Mouse (Mus musculus): ENCODE results near the gene Dnajb13. TPM values are rescaled to one million over a fixed set of nuclear protein-coding genes. Genes with fewer than 3 reads are reported as not detected.
A peak's percentile ranks its signal among the peaks of the same experiment; 100 is the strongest.

The Dnajb13 gene
- polyA plus RNA-seq, 1 experiment from 2014 or later: 1.6 TPM

DNA sequence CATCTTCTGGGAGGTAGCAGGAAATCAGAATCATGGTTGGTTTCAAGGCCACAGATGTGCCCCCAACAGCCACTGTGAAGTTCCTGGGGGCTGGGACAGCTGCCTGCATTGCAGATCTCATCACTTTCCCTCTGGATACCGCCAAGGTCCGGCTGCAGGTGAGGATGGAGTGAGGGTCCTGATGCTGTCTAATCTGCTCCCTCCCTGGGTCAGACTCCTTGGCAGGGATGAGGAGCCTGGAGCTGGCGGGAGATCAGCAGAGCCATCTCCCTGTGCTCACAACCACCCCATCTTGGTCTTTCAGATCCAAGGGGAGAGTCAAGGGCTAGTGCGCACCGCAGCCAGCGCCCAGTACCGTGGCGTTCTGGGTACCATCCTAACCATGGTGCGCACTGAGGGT lies 18.0 kb downstream of the Dnajb13 start:
- ATAC-seq (replicated peaks; ENCODE audit: low FRiP score) (no peak), DNase-seq (ENCODE audit: low spot score) (no peak)
- H3K9me3 ChIP-seq (ENCODE audit: control insufficient read depth, low read length): no peaks in the 10 kb centered on the region
- peaks cover 35% of the 10 kb centered on the region for H3K4me1 ChIP-seq (replicated peaks; ENCODE audit: control insufficient read depth, insufficient read depth, low read length)
- H3K27ac ChIP-seq (ENCODE audit: low read depth, low read length): peak overlapping the region; percentile 15; the same call in 1 of the 2 replicates
- no peaks in the 10 kb centered on the region for H3K27me3 ChIP-seq (replicated peaks; ENCODE audit: control insufficient read depth, insufficient read depth, low read length)
- 97% methylated on average over 9 of the region's 9 CpGs for WGBS
- H3K36me3 ChIP-seq (ENCODE audit: control insufficient read depth, insufficient read depth, low read length): peaks cover 40% of the 10 kb centered on the region
- H3K4me2 ChIP-seq: peak overlapping the region; percentile 90
- peak overlapping the region; percentile 80 for H3K4me3 ChIP-seq (ENCODE audit: low read depth, low read length)
- no peak overlapping the region for H3K9ac ChIP-seq (ENCODE audit: low read depth, low read length)

DNA sequence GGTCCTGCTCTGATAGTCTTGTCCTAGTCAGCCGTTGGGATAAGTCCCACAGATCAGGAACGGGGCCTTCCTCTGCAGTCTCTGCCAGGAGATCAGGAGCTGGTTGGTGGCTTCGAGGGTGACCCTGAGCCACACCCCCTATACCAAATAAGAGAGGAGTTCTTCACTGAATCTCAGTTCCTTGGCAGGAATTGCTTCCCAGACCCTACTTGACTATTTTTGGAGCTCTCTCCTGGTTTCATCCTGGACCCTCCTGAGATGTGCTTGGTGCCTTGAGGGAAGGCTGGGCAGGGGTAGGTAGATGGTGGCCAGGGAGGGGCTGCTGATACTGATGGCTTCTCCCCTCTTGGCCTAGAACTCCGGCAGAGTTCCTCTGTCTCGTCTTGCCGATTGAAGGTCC lies 18.4 kb downstream of the Dnajb13 start:
- peak overlapping the region; percentile 90 for H3K4me2 ChIP-seq
- WGBS: 81% methylated on average over 6 of the region's 6 CpGs
- no peaks in the 10 kb centered on the region for H3K27me3 ChIP-seq (replicated peaks; ENCODE audit: control insufficient read depth, insufficient read depth, low read length)
- peak overlapping the region; percentile 80; the same call in 1 of the 2 replicates for H3K9ac ChIP-seq (ENCODE audit: low read depth, low read length)
- peak overlapping the region; percentile 80 for H3K4me3 ChIP-seq (ENCODE audit: low read depth, low read length)
- ATAC-seq (replicated peaks; ENCODE audit: low FRiP score): no peak
- peaks cover 40% of the 10 kb centered on the region for H3K36me3 ChIP-seq (ENCODE audit: control insufficient read depth, insufficient read depth, low read length)
- no peaks in the 10 kb centered on the region for H3K9me3 ChIP-seq (ENCODE audit: control insufficient read depth, low read length)
- H3K27ac ChIP-seq (ENCODE audit: low read depth, low read length): peak overlapping the region; percentile 15; the same call in 1 of the 2 replicates
- no peak for DNase-seq (ENCODE audit: low spot score)
- H3K4me1 ChIP-seq (replicated peaks; ENCODE audit: control insufficient read depth, insufficient read depth, low read length): peaks cover 36% of the 10 kb centered on the region

DNA sequence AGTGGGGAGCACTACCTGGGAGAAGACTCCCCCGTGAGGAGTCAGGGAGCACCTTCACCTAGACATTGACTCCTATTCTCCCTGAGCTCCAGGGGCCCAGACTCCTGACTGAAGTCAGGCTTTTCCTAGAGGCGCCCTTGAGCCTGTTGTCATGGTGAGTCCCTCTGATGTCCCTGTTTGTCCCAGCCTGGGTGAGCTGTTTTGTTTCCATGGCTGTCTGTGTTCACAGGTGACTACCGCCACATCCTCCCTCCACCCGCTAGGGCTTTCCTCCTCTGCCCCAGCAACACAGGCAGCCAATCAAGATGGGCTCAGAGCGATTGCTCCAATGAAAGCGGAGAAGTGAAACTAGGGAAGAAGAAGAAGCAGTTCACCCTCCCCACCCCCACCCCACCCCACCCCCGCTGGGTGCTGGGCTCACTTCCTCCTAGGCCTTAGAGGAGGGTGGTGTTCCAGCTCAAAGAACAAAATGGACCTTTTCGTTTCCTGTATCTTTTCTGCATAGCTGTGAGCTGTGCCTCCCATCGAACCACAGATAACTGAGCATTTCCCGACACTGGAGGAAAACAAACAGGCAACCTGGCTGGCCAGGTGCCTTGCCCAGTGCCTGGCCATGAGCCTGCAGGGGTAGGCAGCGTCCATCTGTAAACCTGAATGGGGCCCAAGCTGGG lies 19.0 kb downstream of the Dnajb13 start:
- Histone ChIP-seq H3K9ac (ENCODE audit: low read depth, low read length) (peak overlapping the region; percentile 80), H3K4me2 (peak overlapping the region; percentile 90), H3K4me1 (replicated peaks; ENCODE audit: control insufficient read depth, insufficient read depth, low read length) (peaks cover 36% of the 10 kb centered on the region), H3K36me3 (ENCODE audit: control insufficient read depth, insufficient read depth, low read length) (peaks cover 40% of the 10 kb centered on the region), H3K27ac (ENCODE audit: low read depth, low read length) (peak overlapping the region; percentile 83), H3K27me3 (replicated peaks; ENCODE audit: control insufficient read depth, insufficient read depth, low read length) (no peaks in the 10 kb centered on the region), H3K4me3 (ENCODE audit: low read depth, low read length) (peak overlapping the region; percentile 80), H3K9me3 (ENCODE audit: control insufficient read depth, low read length) (no peaks in the 10 kb centered on the region)
- 28% methylated on average over 11 of the region's 11 CpGs for WGBS
- no peak for DNase-seq (ENCODE audit: low spot score)
- ATAC-seq (replicated peaks; ENCODE audit: low FRiP score): peak; percentile 37; the same call in 1 of the 2 replicates

DNA sequence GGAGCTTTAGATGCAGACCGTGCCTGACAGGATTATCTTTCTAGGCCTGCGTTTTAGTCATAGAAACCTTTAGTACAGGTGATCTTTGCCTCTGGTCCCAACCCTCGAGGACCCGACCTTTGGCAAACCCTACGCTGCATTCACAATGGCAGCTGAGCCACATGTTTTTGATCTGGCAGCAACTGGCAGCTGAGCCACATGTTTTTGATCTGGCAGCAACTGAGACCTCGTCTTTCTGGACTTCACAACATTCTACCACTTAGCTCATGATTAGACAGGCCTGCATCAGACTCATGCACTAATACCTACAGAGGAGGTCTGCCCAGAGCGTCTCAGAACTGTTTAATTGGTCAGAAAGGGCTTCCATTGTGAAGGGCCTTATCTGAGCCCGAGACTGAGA lies 19.7 kb downstream of the Dnajb13 start:
- WGBS: 34% methylated on average over 8 of the region's 8 CpGs
- H3K27ac ChIP-seq (ENCODE audit: low read depth, low read length): peak overlapping the region; percentile 83
- H3K9me3 ChIP-seq (ENCODE audit: control insufficient read depth, low read length): no peaks in the 10 kb centered on the region
- peak overlapping the region; percentile 80 for H3K9ac ChIP-seq (ENCODE audit: low read depth, low read length)
- H3K4me1 ChIP-seq (replicated peaks; ENCODE audit: control insufficient read depth, insufficient read depth, low read length): peaks cover 32% of the 10 kb centered on the region
- H3K4me2 ChIP-seq: peak overlapping the region; percentile 90
- DNase-seq (ENCODE audit: low spot score): no peak
- no peaks in the 10 kb centered on the region for H3K27me3 ChIP-seq (replicated peaks; ENCODE audit: control insufficient read depth, insufficient read depth, low read length)
- H3K4me3 ChIP-seq (ENCODE audit: low read depth, low read length): peak overlapping the region; percentile 80
- no peak for ATAC-seq (replicated peaks; ENCODE audit: low FRiP score)
- peaks cover 40% of the 10 kb centered on the region for H3K36me3 ChIP-seq (ENCODE audit: control insufficient read depth, insufficient read depth, low read length)

DNA sequence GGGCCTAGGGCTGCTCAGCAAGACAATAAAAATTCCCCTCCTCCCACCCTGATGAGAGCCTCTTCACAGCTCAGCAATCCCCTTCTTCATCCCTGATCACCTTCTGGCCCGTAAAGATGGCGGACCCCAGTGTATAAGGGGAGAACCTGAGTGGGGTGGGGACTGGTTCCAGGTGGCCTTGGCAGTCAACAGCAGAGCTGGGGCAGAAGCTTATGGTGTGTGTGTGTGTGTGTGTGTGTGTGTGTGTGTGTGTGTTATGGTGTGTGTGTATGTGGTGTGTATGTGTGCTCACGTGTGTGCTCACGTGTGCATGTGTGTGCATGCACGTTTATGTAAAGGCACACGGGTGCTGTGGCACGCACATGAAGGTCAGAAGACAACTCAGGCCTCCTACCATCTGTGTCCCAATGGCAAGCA lies 20.3 kb downstream of the Dnajb13 start:
- DNase-seq (ENCODE audit: low spot score) (no peak), ATAC-seq (replicated peaks; ENCODE audit: low FRiP score) (no peak)
- Histone ChIP-seq H3K36me3 (ENCODE audit: control insufficient read depth, insufficient read depth, low read length) (peaks cover 33% of the 10 kb centered on the region), H3K4me3 (ENCODE audit: low read depth, low read length) (peak overlapping the region; percentile 80), H3K27me3 (replicated peaks; ENCODE audit: control insufficient read depth, insufficient read depth, low read length) (no peaks in the 10 kb centered on the region), H3K27ac (ENCODE audit: low read depth, low read length) (peak overlapping the region; percentile 83; the same call in 1 of the 2 replicates), H3K4me2 (peak overlapping the region; percentile 90), H3K9me3 (ENCODE audit: control insufficient read depth, low read length) (no peaks in the 10 kb centered on the region), H3K4me1 (replicated peaks; ENCODE audit: control insufficient read depth, insufficient read depth, low read length) (peaks cover 32% of the 10 kb centered on the region), H3K9ac (ENCODE audit: low read depth, low read length) (peak overlapping the region; percentile 80)
- WGBS: 76% methylated on average over 7 of the region's 7 CpGs

DNA sequence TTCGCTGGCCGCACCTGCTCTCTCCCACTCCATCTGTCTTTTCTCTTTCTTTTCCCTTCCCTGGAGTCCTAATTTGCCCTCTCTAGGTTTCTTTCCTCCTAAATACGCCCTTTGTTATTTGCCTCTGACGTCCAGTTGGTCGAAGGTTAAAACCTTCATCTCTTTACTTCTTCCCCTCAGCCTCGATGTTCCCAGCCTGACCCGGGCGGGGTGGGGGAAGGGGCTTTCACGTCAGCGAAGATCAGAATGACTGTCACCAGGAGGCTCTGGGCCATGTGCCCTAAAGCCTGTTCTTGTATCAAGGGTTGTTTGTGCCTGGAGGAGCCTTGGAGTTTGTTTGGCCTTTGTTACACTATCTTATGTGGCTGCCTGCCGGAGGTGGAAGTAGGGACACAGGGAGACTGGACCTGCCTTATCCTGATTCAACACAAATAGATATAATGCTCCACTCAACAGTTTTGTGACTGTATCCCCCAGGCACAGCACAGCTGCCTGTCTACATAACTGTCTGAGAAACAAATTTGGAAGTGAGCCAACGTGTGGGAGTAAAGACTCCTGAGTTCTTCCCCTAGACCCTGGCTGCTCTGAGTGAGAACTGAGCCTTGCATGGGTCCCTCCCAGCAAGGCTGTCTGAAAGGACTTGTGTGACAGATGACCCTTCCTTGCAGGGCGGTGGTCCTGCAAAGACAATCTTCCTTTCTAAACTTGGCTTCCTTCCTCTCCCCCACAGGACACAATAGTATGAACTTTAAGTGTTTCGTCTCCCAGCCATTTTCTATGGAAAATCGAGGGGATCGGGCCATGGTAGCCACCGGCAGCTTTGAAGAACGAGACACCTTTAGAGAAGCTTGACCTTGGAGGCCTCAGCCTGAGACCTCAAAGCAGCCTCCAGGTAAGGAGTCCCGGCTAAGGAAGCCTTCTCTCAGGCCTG lies 21.0 kb downstream of the Dnajb13 start:
- H3K36me3 ChIP-seq (ENCODE audit: control insufficient read depth, insufficient read depth, low read length): peaks cover 28% of the 10 kb centered on the region
- H3K4me3 ChIP-seq (ENCODE audit: low read depth, low read length): peak overlapping the region; percentile 80
- WGBS: 20% methylated on average over 19 of the region's 19 CpGs
- peak overlapping the region; percentile 90 for H3K4me2 ChIP-seq
- peaks cover 32% of the 10 kb centered on the region for H3K4me1 ChIP-seq (replicated peaks; ENCODE audit: control insufficient read depth, insufficient read depth, low read length)
- ATAC-seq (replicated peaks; ENCODE audit: low FRiP score) (0 out of 2 replicates have a peak, but pooled peaks have one; percentile 25), DNase-seq (ENCODE audit: low spot score) (peak; percentile 63)
- peak overlapping the region; percentile 80 for H3K9ac ChIP-seq (ENCODE audit: low read depth, low read length)
- peak overlapping the region; percentile 83 for H3K27ac ChIP-seq (ENCODE audit: low read depth, low read length)
- no peaks in the 10 kb centered on the region for H3K9me3 ChIP-seq (ENCODE audit: control insufficient read depth, low read length)
- no peaks in the 10 kb centered on the region; the same call in 1 of the 2 replicates for H3K27me3 ChIP-seq (replicated peaks; ENCODE audit: control insufficient read depth, insufficient read depth, low read length)

DNA sequence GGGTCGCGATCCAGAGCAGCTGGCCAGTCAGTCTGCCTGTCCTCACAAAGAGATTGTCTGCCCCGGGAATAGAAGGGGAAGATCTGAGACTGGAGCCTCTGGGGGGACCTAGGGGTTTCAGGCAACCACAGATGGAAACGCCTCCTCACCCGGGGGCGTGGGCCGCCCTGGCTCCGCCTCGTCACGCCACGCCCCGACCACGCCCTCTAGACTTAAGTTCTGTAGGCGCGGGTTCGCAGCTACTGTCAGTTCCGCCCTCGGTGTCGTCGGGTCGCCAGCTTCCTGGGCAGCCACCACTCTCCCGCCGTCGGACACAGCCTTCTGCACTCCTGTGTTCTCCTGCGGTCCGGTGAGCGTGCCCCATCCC lies 21.7 kb downstream of the Dnajb13 start, which contains the start of gene Ucp2:
Gene Ucp2, plus strand, starts transcription at position 221 of the 367 bp plus-strand sequence.
- H3K27me3 ChIP-seq (replicated peaks; ENCODE audit: control insufficient read depth, insufficient read depth, low read length): no peaks in the 10 kb centered on the region; the same call in 1 of the 2 replicates
- H3K4me3 ChIP-seq (ENCODE audit: low read depth, low read length): peak within 1 kb of the TSS; percentile 80
- peak within 1 kb of the TSS; percentile 80 for H3K9ac ChIP-seq (ENCODE audit: low read depth, low read length)
- no peaks in the 10 kb centered on the region for H3K9me3 ChIP-seq (ENCODE audit: control insufficient read depth, low read length)
- peaks cover 22% of the 10 kb centered on the region for H3K36me3 ChIP-seq (ENCODE audit: control insufficient read depth, insufficient read depth, low read length)
- ATAC-seq (replicated peaks; ENCODE audit: low FRiP score) (peak; percentile 86), DNase-seq (ENCODE audit: low spot score) (peak; percentile 90)
- H3K4me2 ChIP-seq: peak within 1 kb of the TSS; percentile 90
- under 1% methylated on average over 27 of the region's 27 CpGs for WGBS
- H3K27ac ChIP-seq (ENCODE audit: low read depth, low read length): peak within 1 kb of the TSS; percentile 83
- peaks cover 32% of the 10 kb centered on the region for H3K4me1 ChIP-seq (replicated peaks; ENCODE audit: control insufficient read depth, insufficient read depth, low read length)

DNA sequence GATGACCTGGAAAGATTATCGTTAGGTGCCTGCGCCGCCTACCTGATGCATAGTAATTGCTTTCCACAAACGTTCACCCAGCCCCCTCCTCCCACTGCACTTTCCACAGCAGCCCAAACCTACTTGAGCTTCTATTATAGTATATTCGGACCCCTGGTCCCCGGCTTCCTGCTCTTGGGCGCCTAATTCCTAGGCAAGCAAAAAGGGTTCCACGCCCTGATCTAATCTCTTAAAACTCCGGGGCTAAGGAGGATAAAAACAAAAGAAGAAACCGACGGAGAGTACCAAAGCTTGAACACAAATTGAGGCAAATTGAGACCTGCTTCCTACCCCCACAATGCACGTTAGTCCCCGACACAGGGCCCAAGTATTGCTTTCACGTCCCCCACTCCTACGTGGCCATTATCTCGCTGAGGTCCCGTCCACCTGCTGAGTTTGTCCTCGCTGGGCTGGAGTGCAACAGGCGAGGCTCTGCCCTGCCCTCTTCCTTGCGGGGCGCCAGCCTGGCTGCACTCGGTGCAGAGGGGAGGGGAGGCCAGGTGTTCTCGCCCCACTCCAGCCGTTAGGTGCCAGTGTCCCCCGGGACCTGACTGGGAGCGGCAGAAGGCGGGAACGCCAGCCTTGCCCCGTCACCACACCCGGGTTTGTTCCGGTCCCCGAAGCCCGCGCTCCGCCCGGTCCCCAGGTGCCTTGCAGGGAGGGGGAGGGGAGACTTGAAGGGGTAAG lies 22.2 kb downstream of the Dnajb13 start:
- Histone ChIP-seq H3K27ac (ENCODE audit: low read depth, low read length) (peak overlapping the region; percentile 83), H3K4me2 (peak overlapping the region; percentile 90), H3K4me1 (replicated peaks; ENCODE audit: control insufficient read depth, insufficient read depth, low read length) (peaks cover 32% of the 10 kb centered on the region), H3K9me3 (ENCODE audit: control insufficient read depth, low read length) (no peaks in the 10 kb centered on the region), H3K9ac (ENCODE audit: low read depth, low read length) (peak overlapping the region; percentile 80), H3K36me3 (ENCODE audit: control insufficient read depth, insufficient read depth, low read length) (peaks cover 17% of the 10 kb centered on the region), H3K4me3 (ENCODE audit: low read depth, low read length) (peak overlapping the region; percentile 80), H3K27me3 (replicated peaks; ENCODE audit: control insufficient read depth, insufficient read depth, low read length) (no peaks in the 10 kb centered on the region; the same call in 1 of the 2 replicates)
- 1% methylated on average over 35 of the region's 36 CpGs for WGBS
- ATAC-seq (replicated peaks; ENCODE audit: low FRiP score) (peak; percentile 68), DNase-seq (ENCODE audit: low spot score) (no peak)

Data from liver, embryonic 11.5 days (tissue).